Mouse (Mus musculus) left cerebral cortex, adult 9 months (tissue): Measurements from ENCODE around the gene Fam102a.

Source experiments
- DNase-seq, 2 experiments: peaks; one replicate each; pipeline ENCODE4 v3.0.0; 2022; ENCODE audit warnings: low spot score in 2 of 2

Fam102a gene

DNA sequence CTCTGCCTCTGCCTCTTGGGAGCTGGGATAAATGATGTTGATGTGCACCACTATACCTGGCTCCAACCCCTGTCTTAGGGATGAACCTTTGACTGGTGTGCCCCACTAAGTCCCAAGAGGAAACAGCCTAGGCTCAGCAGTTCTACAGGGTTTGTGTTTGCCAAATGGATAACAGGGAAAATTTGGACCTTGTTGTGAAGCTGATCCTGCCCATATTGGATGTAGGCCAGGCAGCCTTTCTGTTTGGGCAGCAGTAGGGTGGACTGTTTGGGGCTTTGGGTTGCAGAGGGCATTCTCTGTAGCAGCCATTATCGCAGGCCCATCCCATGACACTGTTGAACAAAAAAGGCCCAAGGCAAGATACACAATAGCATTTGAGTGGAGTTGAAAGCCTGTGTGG lies 11.8 kb downstream of the Fam102a start:
- DNase-seq, result no peak

DNA sequence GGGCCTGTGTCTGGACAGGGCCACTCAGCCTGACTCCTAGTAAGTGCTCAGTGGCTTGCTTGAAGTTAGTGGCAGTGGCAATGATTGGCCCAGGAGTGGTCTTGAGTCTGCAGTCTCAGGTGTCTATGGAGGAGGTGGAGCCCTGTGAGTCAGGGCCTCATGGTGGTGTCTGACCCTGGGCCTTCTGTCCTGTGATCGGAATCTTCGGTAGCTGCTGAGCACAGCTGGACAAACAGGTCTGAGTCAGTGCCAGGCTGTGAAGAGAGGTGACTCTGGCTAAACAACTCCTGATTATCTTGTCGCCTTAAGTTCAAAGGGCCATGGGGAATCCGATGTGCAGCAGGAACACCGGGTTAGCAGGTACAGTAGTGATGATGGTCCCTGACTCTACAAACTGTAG lies 12.2 kb downstream of the Fam102a start:
- no peak for DNase-seq

DNA sequence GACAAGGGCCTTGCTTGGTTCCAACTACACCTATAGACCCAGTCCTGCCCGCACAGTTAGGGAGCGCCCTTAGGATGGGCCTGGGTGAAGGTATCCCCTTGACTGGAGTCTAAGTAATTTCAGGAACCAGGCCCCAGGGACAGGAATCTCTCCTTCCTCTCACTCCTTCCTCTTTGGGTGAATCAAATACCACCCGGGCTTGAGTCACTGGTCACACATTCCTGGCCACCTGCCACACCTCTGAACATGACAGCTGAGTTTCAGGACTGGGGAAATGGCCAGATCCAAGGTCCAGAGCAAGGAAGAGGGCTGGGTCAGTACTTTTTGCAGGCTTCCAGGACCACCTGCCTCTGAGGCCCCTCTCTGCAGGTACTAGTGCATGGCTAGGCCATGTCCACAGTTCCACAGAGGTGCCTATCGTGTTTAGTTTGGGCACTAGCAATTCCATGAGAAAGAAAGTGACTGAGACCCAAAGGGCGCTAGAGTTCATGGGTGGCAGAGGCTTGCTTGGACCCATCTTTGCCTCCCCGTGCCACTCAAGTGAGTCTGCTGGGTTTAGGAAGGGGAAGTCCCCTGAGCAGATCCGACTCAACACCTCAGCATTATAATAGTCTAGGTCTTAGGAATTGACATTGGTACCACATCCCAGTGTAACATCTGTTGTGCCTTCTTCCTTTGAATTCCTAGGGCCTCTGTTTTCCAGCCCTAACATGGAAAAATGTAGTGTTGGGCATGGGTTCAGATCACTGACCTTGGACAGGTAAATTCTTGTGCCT lies 13.0 kb downstream of the Fam102a start:
- no peak for DNase-seq

DNA sequence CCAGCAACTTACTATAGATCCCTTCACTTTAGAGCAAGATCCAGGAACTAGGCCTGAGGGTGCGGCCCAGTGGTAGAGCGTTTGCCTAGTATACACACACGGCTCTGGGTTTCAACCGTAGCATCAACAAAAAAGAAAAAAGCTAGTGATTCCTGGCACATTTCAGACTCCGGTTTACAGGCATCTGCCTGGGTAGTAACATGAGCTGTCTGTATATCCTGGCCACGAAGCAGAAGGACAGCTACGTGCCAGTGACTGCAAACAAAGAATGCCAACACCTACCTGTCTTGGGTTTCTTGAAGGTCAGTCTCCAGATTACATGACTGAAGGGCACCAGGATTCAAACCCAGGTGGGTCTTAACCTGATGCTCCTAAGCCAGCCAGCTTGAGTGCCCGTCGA lies 14.0 kb downstream of the Fam102a start:
- no peak for DNase-seq

DNA sequence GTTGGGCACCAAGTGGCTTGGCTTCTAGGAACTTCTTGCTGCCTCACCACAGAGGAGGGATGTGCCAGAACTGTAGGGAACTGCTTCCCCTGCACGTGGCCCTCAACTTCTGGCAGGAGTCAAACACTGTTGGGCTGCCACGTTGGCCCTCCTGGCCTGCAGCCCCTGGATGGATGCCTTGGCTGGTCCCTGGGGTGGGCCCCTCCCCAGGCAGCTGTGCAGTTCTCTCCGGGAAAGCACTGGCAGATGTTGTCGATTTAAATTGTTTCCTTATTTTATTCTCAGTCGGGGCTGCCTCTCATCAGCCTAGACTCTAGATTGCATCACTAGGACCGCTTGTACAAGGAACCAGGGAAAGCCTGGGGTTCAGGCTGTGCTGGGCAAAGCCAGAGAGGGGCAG lies 14.6 kb downstream of the Fam102a start:
- DNase-seq, result no peak

DNA sequence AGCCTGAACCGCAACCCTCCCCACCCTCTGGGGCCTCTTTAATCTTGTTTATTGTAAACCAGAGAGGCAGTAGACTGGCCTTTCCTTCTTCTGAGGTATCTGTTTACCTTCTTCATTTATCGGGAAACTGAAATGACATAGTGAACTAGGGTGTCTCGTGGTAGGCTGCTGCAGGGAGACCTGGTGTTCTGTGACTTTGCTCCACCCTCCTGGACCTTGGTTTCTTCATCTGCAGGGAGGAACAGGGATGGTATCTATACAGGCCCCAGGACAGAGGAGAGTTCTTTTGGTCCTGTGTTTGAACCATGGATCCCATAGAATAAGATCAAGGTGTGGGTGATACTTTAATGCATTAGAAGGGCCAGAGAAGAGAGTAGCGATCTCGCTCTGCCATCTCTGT lies 16.1 kb downstream of the Fam102a start:
- DNase-seq, result no peak

DNA sequence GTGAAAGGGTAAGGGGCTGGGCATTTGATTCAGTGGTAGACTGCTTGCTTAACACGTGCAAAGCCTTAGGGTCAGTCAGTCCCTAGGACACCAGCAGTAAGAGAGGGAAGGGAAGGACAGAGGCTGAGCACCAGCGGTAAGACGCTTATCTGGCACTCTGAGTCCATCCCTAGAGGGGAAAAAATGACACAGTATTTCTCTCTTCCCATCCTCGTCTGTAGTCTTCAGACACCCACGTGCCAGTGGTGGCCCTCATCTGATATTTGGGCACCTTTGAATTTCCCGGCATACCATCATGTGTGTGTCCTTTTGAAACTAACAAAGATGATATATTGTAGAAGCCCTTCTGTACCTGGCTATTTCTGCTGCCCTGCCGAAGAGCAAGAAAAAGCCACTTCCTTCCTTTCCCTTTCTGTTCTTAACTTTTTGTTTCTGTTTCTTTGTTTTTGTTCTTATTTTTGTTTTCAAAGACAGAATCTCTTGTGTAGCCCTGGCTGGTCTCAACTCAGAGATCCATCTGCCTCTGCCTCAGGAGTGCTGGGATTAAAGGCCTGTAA lies 18.5 kb downstream of the Fam102a start:
- no peak for DNase-seq

DNA sequence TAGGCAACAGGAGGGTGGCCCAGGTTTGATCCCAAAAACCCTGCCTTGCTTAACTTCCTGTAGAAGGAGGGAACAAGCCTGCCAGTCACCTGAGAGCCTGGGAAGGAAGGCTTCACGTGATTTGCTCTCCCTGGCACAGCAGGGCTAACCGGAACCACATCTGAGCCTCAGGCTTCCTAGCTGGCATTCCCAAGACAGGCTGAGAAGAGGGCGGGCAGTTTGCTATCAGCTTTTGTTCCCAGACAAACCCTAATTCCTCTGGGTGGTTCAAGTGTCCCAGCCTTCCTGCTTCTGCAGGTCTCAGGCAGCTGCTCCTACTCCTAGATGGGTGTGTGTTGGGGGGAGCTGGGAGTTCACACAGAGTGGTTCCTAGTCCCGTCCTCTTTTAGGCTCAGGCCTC lies 20.4 kb downstream of the Fam102a start:
- no peak for DNase-seq

DNA sequence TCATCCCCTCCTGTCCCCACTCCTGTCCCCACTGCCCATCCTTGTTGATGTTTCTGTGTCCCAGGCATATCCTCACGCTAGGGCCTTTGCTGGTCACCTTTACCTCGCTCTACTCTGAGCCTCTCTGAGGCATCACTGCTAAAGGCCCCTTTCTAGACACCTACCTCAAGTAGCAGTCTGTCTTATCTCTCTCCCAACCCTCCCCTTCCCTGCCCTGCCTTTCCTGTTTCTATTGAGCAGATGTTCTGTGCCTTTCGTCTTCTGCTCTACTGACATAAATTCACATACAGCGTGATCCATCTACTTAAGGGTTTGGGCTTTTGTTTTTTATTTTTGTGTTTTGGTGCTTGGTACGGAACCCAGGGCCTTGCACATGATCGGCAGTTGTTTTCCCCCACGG lies 20.9 kb downstream of the Fam102a start:
- no peak for DNase-seq

DNA sequence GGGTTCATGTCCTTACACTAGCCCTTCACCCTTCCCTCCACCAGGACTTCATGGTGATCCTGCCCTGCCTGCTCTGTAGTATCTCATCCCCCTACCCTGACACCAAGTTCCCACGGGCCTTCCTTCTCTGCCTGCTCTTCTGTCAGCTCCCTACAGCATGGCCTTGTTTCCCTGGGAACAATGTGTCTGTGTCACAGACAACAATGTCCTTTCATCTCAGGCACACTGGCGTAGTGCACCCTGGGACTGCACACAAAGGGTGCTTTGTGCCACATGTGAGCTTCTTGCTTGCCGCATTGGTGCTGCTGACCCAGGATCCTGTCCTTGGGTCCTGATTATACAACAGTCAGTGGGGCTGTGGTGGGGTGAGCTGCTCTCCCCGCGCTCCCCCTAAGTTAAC lies 24.4 kb downstream of the Fam102a start:
- DNase-seq, result peak; percentile 65 to 74

DNA sequence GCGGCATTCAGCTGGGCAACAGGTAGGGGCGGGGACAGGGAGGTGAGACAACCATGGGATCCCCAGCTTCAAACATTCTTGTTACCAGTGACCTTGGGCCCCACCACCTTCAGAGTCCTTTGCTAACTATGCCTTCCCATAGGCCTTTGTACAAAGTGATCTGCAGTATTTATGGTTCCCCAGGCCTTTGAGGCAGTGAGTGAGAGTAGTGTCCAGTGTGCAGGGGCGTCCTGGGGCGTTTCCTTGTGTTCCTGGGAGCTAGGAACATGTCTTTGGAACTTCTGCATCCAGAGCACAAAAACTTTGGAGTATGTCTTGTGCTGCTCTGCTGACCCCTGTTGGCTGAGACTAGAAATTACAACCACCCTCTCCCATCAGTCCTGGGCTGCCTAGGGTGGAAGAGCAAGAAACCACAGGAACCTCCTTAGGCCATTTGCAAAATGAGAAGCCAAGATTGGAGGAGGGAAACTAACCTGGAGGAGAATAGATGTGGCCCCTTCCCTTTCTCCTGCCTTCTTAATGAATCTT lies 31.5 kb downstream of the Fam102a start:
- peak in 1 of 2 experiments; percentile 72 for DNase-seq

DNA sequence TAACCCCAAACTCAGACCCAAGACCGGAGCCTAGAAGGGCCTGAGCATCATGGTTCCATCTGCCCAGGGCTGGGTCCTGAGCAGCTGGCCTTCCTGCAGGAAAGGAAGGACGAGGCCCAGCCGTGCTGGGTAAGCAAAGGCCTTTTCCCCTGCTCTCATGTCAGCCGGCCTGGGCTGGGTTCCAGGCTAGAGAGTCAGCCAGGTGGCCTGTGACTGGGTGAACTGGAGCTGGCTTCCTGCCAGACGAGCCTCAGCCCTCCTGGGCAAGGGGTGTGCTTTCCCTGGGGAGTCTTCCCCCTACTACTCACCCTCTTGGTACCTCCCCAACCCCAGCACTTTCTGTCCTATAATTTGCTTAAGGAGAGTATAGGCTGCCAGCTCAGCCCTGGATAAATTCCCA lies 33.0 kb downstream of the Fam102a start:
- no peak for DNase-seq

DNA sequence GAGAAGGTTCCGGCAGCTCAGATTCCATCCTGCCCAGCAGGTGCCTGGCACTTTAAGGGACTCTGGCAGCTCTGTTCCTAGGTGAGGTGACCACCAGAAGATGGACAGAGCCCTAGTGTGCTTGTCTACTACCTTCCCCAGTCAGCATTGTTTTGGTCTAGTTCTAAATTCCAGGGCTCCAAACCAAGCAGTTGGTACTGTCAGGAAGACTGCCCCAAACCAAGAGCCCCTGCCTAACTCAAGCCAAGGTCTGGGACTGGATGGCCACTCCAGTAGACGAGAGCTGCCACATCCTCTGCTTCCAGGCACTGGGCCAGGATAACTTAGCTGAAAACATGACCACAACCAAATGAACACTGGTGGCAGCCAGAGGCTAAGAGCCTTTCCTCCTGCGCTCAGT lies 33.8 kb downstream of the Fam102a start:
- no peak for DNase-seq

DNA sequence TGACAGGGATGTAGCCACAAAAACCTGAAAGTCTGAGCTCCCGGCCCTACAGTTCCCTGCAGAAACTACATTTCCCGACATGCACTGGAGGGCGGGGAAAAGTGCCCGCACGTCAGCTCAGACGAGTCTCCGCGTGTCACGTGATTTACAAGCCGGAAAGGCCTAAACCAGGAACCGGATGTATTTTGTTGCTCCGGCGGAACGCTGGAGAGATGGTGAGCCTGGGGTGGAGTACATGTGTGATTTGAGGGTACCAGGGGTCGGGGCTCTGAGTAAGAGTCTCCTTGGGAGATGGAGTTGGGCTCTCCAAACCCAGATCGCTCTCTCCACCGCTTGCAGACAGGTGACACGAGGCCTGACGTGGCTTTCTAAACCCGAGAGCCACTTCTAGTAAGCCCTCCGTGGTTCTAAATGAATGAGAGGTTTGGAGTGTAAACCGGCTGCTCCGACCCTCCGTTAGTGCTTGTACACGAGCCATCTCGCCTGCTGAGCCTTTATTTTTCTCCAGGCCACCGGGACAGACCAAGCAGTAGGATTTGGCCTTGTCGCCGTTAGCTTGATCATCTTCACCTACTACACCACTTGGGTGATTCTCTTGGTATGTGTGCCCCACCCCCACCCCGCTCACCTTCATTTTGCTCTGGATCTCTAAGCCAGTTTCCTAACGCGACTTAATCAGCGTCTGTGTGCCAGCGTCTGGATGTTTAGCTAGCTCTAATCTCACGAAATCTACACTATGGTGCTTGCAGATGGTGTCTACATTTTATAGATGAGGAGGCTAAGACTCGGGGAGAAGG lies 35.8 kb downstream of the Fam102a start, which contains the start of gene Dpm2:
Gene Dpm2 (plus strand): TSS at position 161 of the 797 bp plus-strand sequence.
- DNase-seq, result peak; percentile 88 to 94

DNA sequence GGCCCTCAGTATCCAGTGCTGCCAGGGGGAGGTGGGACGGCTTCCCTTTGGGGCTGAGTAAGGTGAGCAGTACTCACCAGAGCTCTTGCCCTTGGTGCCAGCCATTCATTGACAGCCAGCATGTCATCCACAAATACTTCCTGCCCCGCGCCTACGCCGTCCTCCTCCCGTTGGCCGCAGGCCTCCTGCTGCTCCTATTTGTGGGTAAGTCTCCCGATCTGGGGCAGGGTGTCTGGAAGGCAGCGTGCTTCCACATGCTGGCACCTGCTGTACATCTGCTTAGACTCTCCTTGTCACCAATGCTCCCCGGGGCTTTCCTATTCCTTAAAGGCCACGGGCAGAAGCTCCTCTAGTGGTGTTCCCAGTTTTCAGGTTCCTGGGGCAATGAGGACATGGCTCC lies 37.1 kb downstream of the Fam102a start:
- no peak for DNase-seq

DNA sequence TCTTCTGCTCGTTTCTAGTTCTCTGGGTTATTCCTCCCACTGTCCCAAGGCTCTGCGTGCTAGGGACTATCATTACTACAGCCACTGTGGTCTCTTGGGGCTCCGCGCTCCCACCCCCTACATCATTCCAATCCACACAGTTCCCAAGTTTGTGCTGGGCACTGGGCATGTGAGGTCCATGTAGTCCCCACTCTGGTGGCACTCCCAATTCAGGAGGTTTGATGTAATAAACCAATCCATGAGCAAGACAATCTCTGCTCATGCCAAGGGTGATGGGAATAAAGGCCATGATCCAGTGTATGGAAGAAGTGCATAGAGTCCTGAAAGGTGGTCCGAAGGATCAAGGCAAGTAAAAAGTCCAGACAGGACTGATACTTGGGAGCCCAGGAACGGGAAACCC lies 39.4 kb downstream of the Fam102a start, which contains the start of gene Pip5kl1:
Gene Pip5kl1 (plus strand): TSS at position 301 of the 400 bp plus-strand sequence.
- DNase-seq, result no peak

DNA sequence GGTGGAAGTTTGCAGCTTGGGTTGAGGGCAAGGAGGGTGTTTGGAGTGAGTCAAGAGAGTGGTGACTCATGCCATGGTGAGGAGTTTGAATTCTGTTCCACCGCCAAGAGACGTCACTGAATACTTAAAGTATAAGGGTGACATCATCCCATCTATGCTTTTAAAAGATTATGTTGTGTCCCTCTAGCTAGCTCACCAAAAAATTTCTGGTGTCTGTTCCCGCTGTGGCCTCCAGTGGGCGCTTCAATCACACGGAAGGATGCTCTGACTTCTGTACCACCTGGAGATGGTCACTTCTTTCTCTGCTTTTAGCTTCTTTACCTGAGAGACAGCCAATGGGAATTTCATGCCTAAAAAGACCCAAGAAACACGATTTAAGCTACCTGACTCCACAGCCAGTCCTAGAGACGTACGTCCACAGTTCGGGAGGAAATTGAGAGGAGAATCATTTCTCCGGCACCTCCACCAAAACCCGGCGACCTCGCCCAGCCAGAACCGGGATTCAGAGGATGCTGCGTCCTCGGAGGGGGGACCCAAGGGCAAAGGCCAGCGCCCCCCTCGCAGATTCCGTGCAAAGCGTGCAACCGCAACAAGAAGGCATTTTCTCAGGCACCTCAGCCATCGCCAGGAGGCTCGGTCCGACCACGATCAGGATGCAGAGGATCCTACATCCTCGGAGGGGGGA lies 39.9 kb downstream of the Fam102a start:
- peak in 1 of 2 experiments; percentile 90 for DNase-seq

DNA sequence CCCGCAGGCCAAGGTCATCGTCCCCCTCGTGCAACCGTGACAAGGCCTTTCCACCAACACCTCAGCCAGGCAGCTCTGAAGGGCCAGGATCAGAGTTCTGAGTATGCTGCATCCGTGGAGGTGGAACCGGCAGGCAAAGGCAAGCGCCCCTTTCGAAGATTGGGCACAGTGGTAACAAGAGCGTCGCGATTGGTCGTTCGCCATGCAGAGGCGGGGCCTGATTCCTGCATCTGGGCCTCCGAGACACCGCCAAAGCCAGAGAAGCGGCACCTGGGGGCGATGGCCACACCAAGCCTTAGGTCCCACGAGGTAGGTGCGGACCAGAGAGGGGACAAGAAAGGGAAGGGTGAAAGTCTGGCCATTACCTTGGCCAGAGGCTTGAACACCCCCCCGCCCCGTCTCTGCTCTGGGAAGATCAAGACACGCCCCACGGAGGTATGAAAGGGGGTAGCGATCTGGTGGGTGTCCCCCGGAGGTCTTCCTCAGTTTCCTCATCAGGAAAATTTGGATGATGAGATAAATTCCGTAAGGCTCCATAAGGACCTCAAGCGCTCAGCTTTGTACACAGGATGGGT lies 40.5 kb downstream of the Fam102a start, which contains the start of gene 9430097D07Rik:
Gene 9430097D07Rik (minus strand): TSS at position 99 of the 575 bp plus-strand sequence.
- peak in 1 of 2 experiments; percentile 78 for DNase-seq

DNA sequence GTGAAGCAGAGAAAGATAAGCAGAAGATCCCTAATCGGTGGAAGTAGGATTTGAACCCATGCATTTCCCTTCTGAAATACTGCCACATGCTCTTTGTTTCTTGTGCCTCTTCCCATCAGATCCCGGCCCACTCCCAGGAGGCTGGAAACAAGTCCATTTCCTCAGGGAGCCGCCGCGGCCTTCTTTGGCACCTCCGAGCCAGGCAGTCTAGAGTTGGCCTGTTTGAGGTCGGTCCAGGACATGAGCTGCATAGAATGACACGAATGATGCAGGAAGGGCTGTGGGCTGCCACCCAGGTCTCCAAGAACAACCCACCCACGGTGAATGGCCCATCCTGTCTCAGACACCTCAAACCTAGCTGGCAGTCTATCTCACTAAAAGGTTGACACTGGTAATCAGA lies 41.4 kb downstream of the Fam102a start:
- DNase-seq, result no peak

DNA sequence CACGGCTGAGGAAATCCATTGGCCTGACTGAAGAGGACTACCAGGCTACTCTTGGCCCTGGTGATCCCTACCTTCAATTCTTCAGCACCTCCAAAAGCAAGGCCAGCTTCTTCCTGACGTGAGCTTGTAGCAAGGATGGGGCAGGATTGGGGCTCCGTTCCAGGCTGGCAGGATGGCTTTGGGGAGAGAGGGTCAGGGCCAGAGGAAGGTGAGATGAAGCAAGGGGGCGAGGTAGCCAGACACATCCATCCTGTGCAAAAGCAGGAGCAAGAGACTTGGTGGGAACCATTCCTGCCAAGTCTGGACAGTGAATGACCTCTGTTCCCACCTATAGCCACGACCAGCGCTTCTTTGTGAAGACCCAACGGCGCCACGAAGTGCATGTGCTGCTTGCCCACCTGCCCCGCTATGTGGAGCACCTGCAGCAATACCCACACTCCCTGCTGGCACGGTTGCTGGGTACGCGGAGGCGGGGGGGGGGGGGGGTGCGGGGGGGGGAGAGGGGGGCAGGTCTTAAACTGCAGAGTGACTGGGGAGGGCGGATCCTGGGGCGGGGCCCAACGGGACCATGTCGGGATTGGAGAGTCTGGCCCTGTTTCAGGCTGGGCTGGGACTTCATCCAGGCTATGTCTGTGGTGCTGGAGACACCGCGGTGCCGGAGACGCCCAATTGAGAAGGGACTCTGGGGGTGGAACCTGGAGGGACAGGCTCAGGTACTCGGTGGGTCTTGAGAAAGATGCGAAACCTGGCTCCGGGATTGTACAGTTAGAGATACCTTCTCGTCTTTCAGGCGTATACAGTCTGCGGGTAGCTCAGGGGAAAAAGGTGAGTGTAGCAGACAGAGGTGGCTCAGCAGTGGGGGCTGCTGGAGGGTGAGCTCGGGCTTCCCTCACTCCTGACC lies 43.3 kb downstream of the Fam102a start:
- no peak for DNase-seq
